Mouse (Mus musculus) heart, embryonic 13.5 days (tissue): ENCODE measurements around the gene Pink1. TPM values are rescaled to one million over a fixed set of nuclear protein-coding genes. Genes with fewer than 3 reads are reported as not detected.
A peak's percentile ranks its signal among the peaks of the same experiment; 100 is the strongest.

ENCODE experiments used
- ATAC-seq: fragments of 200-750 bp; cut with Nextera tagmentation; 2 replicates; pipeline ENCODE4 v1.8.0; 2017; ENCODE audit warnings: moderate TSS enrichment; ENCODE audit not compliant: insufficient number of reproducible peaks, low FRiP score, low TSS enrichment; ENCODE audit errors: extremely low read depth
- H3K27ac ChIP-seq: fragments of 300-500 bp; sonication (generic); replicated peaks from 2 replicates; pipeline ENCODE4 v1.5.1; 2015; ENCODE audit warnings: moderate library complexity, mild to moderate bottlenecking, inconsistent platforms
- H3K27me3 ChIP-seq: fragments of 300-500 bp; sonication (generic); replicated peaks from 2 replicates; pipeline ENCODE4 v1.6.1; 2015; ENCODE audit warnings: mild to moderate bottlenecking, inconsistent platforms
- H3K36me3 ChIP-seq: fragments of 300-500 bp; sonication (generic); 2 replicates; pipeline ENCODE4 v1.6.1; 2015; ENCODE audit warnings: mild to moderate bottlenecking, inconsistent platforms
- H3K4me1 ChIP-seq: fragments of 300-500 bp; sonication (generic); 2 replicates; pipeline ENCODE4 v1.6.1; 2015; ENCODE audit warnings: inconsistent platforms
- H3K4me2 ChIP-seq: fragments of 300-500 bp; sonication (generic); 2 replicates; pipeline ENCODE4 v1.6.1; 2015; ENCODE audit warnings: inconsistent platforms, mild to moderate bottlenecking, moderate library complexity
- H3K4me3 ChIP-seq: fragments of 300-500 bp; sonication (generic); 2 replicates; pipeline ENCODE4 v1.5.1; 2015; ENCODE audit warnings: moderate library complexity, mild to moderate bottlenecking, inconsistent platforms
- H3K9ac ChIP-seq: fragments of 300-500 bp; sonication (generic); 2 replicates; pipeline ENCODE4 v1.6.1; 2015; ENCODE audit warnings: inconsistent platforms, mild to moderate bottlenecking, moderate library complexity
- H3K9me3 ChIP-seq: fragments of 300-500 bp; sonication (generic); 2 replicates; pipeline ENCODE4 v1.6.1; 2016; ENCODE audit warnings: inconsistent platforms
- WGBS: fragments of 180-500 bp; shearing (Covaris S2); methylation state at CpG from one replicate; pipeline ENCODE4 v1.1.7; 2015; ENCODE audit warnings: mixed read lengths; 5-methylcytosine and 5-hydroxymethylcytosine counted together
- polyA plus RNA-seq: library from polyadenylated mRNA; unstranded; fragments of >200 nt; fragmentation: Nextera tagmentation; extraction: Ambion mirVana; gene quantifications from 2 replicates; pipeline ENCODE4 v1.2.1, GENCODE M21; 2015

Pink1 gene
- polyA plus RNA-seq, 1 experiment from 2014 or later, result 67.0 TPM

- Histone ChIP-seq H3K27ac (no peak overlapping the region), H3K36me3 (no peaks in the 10 kb centered on the region), H3K4me3 (no peak overlapping the region), H3K9ac (no peak overlapping the region), H3K4me1 (peaks cover 7% of the 10 kb centered on the region; the same call in 1 of the 2 replicates), H3K9me3 (0 out of 2 replicates have a peak, but pooled peaks cover 6% of the 10 kb centered on the region), H3K4me2 (no peak overlapping the region), H3K27me3 (peaks cover 11% of the 10 kb centered on the region)
- no peak for ATAC-seq
- 87% methylated on average over 12 of the region's 12 CpGs for WGBS
Measured at GRCm38 (mm10) chr4:138356551-138356950, 30.4 kb upstream of the Pink1 start.

DNA sequence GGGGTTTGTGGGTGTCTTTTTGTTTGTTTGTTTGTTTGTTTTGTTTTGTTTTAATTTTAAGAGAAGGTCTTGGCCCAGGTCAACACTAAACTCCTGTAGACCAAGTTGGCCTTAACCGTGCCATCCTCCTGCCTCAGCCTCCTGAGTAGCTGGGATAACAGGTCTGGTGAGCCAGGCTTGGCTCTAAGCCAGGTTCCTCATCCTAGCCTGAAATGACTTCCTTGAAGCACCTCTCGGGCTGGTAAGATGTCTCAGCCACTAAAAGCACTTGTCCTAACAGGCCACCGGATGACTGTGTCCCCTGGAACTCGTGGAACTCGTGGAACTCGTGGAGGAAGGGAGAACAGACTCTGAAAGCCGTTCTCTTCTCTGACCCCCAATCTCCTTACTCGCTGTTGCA lies 30.0 kb upstream of the Pink1 start:
- Histone ChIP-seq H3K27ac (no peak overlapping the region), H3K9ac (no peak overlapping the region), H3K36me3 (no peaks in the 10 kb centered on the region), H3K4me1 (peaks cover 4% of the 10 kb centered on the region; the same call in 1 of the 2 replicates), H3K4me2 (no peak overlapping the region), H3K27me3 (peaks cover 8% of the 10 kb centered on the region), H3K4me3 (no peak overlapping the region), H3K9me3 (0 out of 2 replicates have a peak, but pooled peaks cover 8% of the 10 kb centered on the region)
- 70% methylated on average over 8 of the region's 8 CpGs for WGBS
- no peak for ATAC-seq

DNA sequence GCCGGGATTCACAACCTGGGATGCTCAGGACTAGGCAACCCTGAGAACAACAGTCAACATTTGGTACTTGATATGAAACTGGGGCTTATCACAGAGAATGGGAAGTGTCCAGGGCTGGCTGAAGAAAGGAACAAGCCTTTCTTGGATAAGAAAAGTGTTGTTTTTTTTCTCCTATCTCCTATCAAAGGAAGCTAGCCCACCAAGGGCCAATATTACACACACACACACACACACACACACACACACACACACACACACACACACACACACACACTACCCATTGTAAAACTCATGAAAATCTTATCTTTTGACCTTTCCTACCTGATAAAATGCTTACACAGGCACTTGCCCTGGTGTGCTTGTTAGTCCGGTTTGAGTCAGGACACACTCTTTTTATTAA lies 29.4 kb upstream of the Pink1 start:
- Histone ChIP-seq H3K36me3 (no peaks in the 10 kb centered on the region), H3K9ac (no peak overlapping the region), H3K27ac (no peak overlapping the region), H3K27me3 (peaks cover 5% of the 10 kb centered on the region; the same call in 1 of the 2 replicates), H3K9me3 (0 out of 2 replicates have a peak, but pooled peaks cover 8% of the 10 kb centered on the region), H3K4me2 (no peak overlapping the region), H3K4me3 (no peak overlapping the region), H3K4me1 (peaks cover 4% of the 10 kb centered on the region; the same call in 1 of the 2 replicates)
- no peak for ATAC-seq
- 58% methylated on average over 2 of the region's 2 CpGs for WGBS

DNA sequence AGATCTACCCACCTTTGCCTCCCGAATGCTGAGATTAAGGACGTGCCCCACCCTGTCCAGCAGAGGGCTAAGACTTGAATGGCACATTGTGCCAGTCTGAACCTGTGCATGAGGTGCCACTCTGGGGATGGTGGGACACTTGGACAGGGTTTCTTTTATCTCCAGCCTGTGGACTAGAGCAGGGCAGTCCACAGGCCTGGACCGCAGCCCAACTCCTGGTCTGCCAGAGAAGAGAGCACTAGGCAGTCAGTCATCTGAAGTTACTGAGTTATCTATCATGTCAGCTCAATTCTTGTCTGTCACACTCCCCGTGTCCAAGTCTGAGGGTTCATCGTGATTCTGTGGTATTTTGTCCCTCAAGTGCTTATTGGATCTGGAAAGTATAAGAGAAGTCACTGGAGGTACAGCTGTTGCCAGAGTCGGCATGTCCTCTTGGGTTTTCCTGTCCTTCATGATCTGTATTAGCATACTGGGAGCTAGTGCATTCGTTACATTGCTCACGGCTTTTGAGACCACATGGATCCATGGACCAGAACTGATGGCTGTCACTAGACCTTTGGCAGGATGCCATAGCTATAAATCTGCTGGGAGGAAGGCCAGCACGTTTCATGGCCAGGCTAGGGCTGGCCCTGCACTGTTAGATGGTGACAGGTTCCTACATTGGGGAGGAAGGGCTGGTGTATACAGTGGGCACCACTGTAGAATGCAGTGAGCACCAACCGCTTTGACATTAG lies 27.5 kb upstream of the Pink1 start:
- 0 out of 2 replicates have a peak, but pooled peaks cover 8% of the 10 kb centered on the region for H3K9me3 ChIP-seq
- peaks cover 4% of the 10 kb centered on the region; the same call in 1 of the 2 replicates for H3K4me1 ChIP-seq
- 0 out of 2 replicates have a peak, but pooled peaks cover 3% of the 10 kb centered on the region for H3K27me3 ChIP-seq
- H3K27ac ChIP-seq, result no peak overlapping the region
- ATAC-seq, result no peak
- H3K9ac ChIP-seq, result no peak overlapping the region
- no peak overlapping the region for H3K4me2 ChIP-seq
- WGBS, result 64% methylated on average over 10 of the region's 10 CpGs
- H3K4me3 ChIP-seq, result no peak overlapping the region
- H3K36me3 ChIP-seq, result no peaks in the 10 kb centered on the region

DNA sequence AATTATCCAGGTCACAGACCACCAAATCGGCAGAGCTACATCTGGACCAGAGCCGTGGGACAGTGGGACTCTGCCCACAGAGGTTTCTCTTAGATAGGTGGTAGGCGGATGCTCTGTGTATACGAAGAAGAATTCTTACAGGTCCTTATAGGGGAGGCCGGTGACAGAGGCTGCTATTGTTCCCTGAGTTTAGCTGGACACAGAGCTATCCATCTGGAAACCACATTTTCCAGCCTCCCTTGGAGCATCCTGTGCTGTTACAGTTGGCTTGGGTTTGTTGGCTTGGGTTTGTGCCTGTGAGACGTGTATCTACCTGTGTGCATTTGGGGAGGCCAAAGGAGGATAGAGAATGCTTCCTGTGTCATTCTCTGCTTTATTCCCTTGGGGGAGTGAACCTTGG lies 26.6 kb upstream of the Pink1 start:
- Histone ChIP-seq H3K4me2 (no peak overlapping the region), H3K9me3 (0 out of 2 replicates have a peak, but pooled peaks cover 8% of the 10 kb centered on the region), H3K9ac (no peak overlapping the region), H3K27ac (no peak overlapping the region), H3K36me3 (no peaks in the 10 kb centered on the region), H3K4me3 (no peak overlapping the region), H3K27me3 (0 out of 2 replicates have a peak, but pooled peaks cover 7% of the 10 kb centered on the region), H3K4me1 (peaks cover 4% of the 10 kb centered on the region; the same call in 1 of the 2 replicates)
- ATAC-seq, result no peak
- 73% methylated on average over 6 of the region's 6 CpGs for WGBS

DNA sequence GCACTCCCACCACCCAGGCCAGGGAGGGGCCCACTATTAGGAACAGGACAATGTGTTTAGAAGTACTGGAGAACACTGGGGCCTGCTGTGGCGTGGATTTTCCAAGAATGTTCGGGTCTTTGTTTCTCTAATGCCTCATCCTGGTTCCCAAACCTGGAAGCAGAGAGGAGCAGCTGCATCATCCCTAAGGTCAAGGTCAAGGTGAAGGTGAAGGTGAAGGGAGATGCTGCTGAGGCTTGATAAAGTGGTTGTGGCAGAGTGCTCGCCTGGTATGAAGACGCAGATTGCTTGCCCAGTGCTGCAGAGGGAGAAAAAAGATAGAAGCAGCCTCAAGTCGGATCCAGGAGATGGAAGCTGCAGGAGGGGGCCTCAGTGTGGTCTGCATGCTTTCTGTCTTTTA lies 25.7 kb upstream of the Pink1 start:
- Histone ChIP-seq H3K27ac (no peak overlapping the region), H3K36me3 (no peaks in the 10 kb centered on the region), H3K4me1 (peaks cover 4% of the 10 kb centered on the region; the same call in 1 of the 2 replicates), H3K9me3 (0 out of 2 replicates have a peak, but pooled peaks cover 8% of the 10 kb centered on the region), H3K4me2 (no peak overlapping the region), H3K4me3 (no peak overlapping the region), H3K27me3 (0 out of 2 replicates have a peak, but pooled peaks cover 7% of the 10 kb centered on the region), H3K9ac (no peak overlapping the region)
- 84% methylated on average over 5 of the region's 5 CpGs for WGBS
- no peak for ATAC-seq

DNA sequence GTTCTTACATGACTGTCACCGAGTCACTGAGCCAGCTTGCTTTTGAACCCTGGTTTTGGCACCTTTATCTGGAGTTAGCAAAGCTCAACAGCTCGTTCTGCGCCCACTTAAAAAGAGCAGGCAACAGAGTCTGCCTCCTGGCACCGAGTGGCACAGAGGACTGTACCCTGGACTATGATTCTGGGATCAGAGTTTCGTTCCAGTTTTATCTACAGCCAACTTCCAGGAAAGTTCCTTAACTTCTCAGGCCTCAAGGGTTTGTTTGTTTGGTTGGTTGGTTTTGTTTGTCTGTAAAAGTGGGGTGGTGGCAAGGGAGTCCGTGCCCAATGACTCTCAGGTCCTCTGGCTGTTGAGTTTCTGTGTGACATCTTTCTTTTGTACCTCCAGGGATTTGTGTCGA lies 22.6 kb upstream of the Pink1 start:
- Histone ChIP-seq H3K4me1 (peaks cover 10% of the 10 kb centered on the region), H3K9ac (no peak overlapping the region), H3K27ac (no peak overlapping the region), H3K27me3 (0 out of 2 replicates have a peak, but pooled peaks cover 7% of the 10 kb centered on the region), H3K4me3 (no peak overlapping the region), H3K36me3 (no peaks in the 10 kb centered on the region), H3K4me2 (no peak overlapping the region), H3K9me3 (0 out of 2 replicates have a peak, but pooled peaks cover 4% of the 10 kb centered on the region)
- WGBS, result 65% methylated on average over 7 of the region's 7 CpGs
- ATAC-seq, result no peak

DNA sequence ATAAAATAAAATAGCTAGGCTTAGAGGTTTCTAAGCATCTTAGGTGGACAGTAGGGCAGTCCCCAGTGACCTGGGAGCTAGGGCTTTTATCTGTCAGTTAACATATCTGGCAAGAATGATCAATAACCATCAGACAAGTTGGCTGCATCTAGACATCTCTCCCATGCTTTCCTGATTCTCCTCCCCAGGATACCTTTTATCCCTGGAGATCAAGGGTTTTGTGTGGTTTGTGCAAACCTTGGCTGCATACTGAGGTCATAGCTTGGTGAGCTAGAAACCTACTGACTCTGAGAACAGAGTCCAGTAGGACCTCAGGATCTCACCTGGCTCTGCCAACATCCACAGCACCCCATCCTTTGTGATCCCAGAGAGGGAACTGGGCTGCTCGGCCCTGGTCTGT lies 21.2 kb upstream of the Pink1 start:
- ATAC-seq, result no peak
- Histone ChIP-seq H3K27me3 (0 out of 2 replicates have a peak, but pooled peaks cover 7% of the 10 kb centered on the region), H3K4me2 (no peak overlapping the region), H3K36me3 (no peaks in the 10 kb centered on the region), H3K9ac (no peak overlapping the region), H3K4me3 (no peak overlapping the region), H3K27ac (no peak overlapping the region), H3K4me1 (peaks cover 23% of the 10 kb centered on the region), H3K9me3 (0 out of 2 replicates have a peak, but pooled peaks cover 4% of the 10 kb centered on the region)
- 67% methylated on average over 1 of the region's 1 CpGs for WGBS

DNA sequence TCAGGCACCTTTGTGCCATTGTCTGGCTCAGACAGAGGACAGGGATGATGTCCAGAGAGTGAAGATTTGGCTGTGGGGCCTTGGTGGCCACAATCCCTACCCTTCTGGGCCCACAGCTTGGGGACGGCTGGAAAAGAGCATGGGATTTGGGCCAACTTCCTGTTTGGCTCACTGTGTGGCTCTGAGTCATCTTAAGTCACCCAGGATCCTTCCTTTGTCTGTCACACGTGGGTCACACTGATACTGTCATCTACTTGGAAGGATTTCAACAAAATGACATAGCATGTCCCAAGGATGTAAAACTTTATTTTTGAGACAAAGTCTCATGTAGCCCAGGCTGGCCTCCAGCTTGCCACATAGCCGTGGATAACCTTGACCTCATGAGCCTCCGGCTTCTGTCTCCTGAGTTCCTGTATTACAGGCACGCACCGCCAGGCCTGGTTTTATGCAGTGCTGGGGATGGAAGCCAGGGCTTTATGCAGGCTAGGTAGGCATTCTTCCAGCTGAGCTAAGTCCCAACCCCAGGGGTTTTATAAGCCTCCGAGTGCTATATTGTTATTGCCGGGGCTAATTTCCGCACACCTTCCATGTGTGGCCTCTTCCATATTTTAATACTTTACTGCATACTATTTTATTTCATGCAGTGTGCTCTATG lies 18.9 kb upstream of the Pink1 start:
- Histone ChIP-seq H3K27me3 (0 out of 2 replicates have a peak, but pooled peaks cover 4% of the 10 kb centered on the region), H3K4me1 (peaks cover 38% of the 10 kb centered on the region), H3K27ac (no peak overlapping the region), H3K9me3 (no peaks in the 10 kb centered on the region), H3K4me2 (no peak overlapping the region), H3K36me3 (no peaks in the 10 kb centered on the region), H3K4me3 (no peak overlapping the region), H3K9ac (no peak overlapping the region)
- no peak for ATAC-seq
- 64% methylated on average over 9 of the region's 9 CpGs for WGBS

GRCm38 (mm10) chr4:138343341-138343837 lies 17.3 kb upstream of the Pink1 start:
- ATAC-seq, result no peak
- Histone ChIP-seq H3K27me3 (0 out of 2 replicates have a peak, but pooled peaks cover 4% of the 10 kb centered on the region), H3K36me3 (no peaks in the 10 kb centered on the region), H3K4me2 (peak overlapping the region; percentile 43), H3K27ac (peak overlapping the region; percentile 82), H3K9ac (peak overlapping the region; percentile 58; the same call in 1 of the 2 replicates), H3K9me3 (no peaks in the 10 kb centered on the region), H3K4me3 (no peak overlapping the region), H3K4me1 (peaks cover 41% of the 10 kb centered on the region)
- WGBS, result 36% methylated on average over 10 of the region's 10 CpGs

GRCm38 (mm10) chr4:138342778-138343177 lies 16.7 kb upstream of the Pink1 start:
- H3K27ac ChIP-seq, result peak overlapping the region; percentile 82
- ATAC-seq, result no peak
- H3K9ac ChIP-seq, result 0 out of 2 replicates have a peak overlapping the region, but pooled peaks have one; percentile 58
- no peak overlapping the region for H3K4me3 ChIP-seq
- H3K9me3 ChIP-seq, result no peaks in the 10 kb centered on the region
- H3K27me3 ChIP-seq, result 0 out of 2 replicates have a peak, but pooled peaks cover under 1% of the 10 kb centered on the region
- 65% methylated on average over 6 of the region's 6 CpGs for WGBS
- no peaks in the 10 kb centered on the region for H3K36me3 ChIP-seq
- peak overlapping the region; percentile 43 for H3K4me2 ChIP-seq
- peaks cover 41% of the 10 kb centered on the region for H3K4me1 ChIP-seq
